Mouse (Mus musculus) MEL (cell line): ENCODE results near the gene Fgfr2. TPM values are rescaled to one million over a fixed set of nuclear protein-coding genes. Genes with fewer than 3 reads are reported as not detected.

Experiments used
- DNase-seq: peaks from one replicate; pipeline ENCODE4 v3.0.0; 2011; ENCODE audit warnings: low read depth, low spot score
- H3K27ac ChIP-seq: 2 replicates; pipeline ENCODE4 v1.5.1; 2012; ENCODE audit warnings: low read depth, mild to moderate bottlenecking, control low read depth, low read length, moderate library complexity; ENCODE audit not compliant: control insufficient read depth
- H3K27me3 ChIP-seq, 2 experiments: fragments of 150-350 bp in 1 of 2; sonication (generic) in 1 of 2; 2 replicates each; pipeline ENCODE4 v1.6.1; 2012; ENCODE audit warnings: low read length in 2 of 2, mild to moderate bottlenecking in 2 of 2, improper control_type of control experiment in 1 of 2, moderate library complexity in 1 of 2; ENCODE audit not compliant: insufficient read depth in 2 of 2, control insufficient read depth in 1 of 2
- H3K36me3 ChIP-seq, 2 experiments: 2 replicates each; pipeline ENCODE4 v1.6.1; 2012 to 2014; ENCODE audit warnings: low read length in 2 of 2, improper control_type of control experiment in 1 of 2, inconsistent platforms in 1 of 2, mild to moderate bottlenecking in 1 of 2; ENCODE audit not compliant: insufficient read depth in 2 of 2, control insufficient read depth in 1 of 2
- H3K4me1 ChIP-seq, 2 experiments: fragments of 150-350 bp in 1 of 2; sonication (generic) in 1 of 2; 2 replicates each; pipeline ENCODE4 v1.6.1; 2012; ENCODE audit warnings: low read length in 2 of 2, improper control_type of control experiment in 1 of 2, mild to moderate bottlenecking in 1 of 2; ENCODE audit not compliant: insufficient read depth in 2 of 2, control insufficient read depth in 1 of 2
- H3K4me3 ChIP-seq, 2 experiments: fragments of 150-350 bp in 1 of 2; sonication (generic) in 1 of 2; 2 replicates each; pipeline ENCODE4 v1.5.1; 2012; ENCODE audit warnings: low read depth in 2 of 2, low read length in 2 of 2, mild to moderate bottlenecking in 2 of 2, moderate library complexity in 2 of 2, control low read depth in 1 of 2, improper control_type of control experiment in 1 of 2; ENCODE audit not compliant: control insufficient read depth in 1 of 2, insufficient read depth in 1 of 2
- H3K79me2 ChIP-seq: 2 replicates; pipeline ENCODE4 v1.6.1; 2012; ENCODE audit warnings: mild to moderate bottlenecking, low read length, moderate library complexity; ENCODE audit not compliant: control insufficient read depth, poor library complexity, insufficient read depth
- H3K9ac ChIP-seq: 2 replicates; pipeline ENCODE4 v1.6.1; 2012; ENCODE audit warnings: low read depth, mild to moderate bottlenecking, control low read depth, low read length, moderate library complexity; ENCODE audit not compliant: control insufficient read depth, poor library complexity, severe bottlenecking
- H3K9me3 ChIP-seq: fragments of 150-350 bp; sonication (generic); replicated peaks from 2 replicates; pipeline ENCODE4 v1.6.1; 2012; ENCODE audit warnings: mild to moderate bottlenecking, low read length, improper control_type of control experiment, moderate library complexity; ENCODE audit not compliant: insufficient read depth
- E2F4 ChIP-seq: IDR thresholded peaks from 2 replicates; pipeline ENCODE4 v1.6.1; 2011; ENCODE audit warnings: low read depth, low read length, improper control_type of control experiment, borderline replicate concordance
- EP300 ChIP-seq, 2 experiments: IDR thresholded peaks; 2 replicates each; pipeline ENCODE4 v1.6.1; 2011; ENCODE audit warnings: improper control_type of control experiment in 2 of 2, low read length in 2 of 2, low read depth in 1 of 2, mild to moderate bottlenecking in 1 of 2
- ETS1 ChIP-seq: IDR thresholded peaks from 2 replicates; pipeline ENCODE4 v1.6.1; 2012; ENCODE audit warnings: low read depth, mild to moderate bottlenecking, inconsistent platforms, low read length, improper control_type of control experiment, moderate library complexity
- GABPA ChIP-seq: IDR thresholded peaks from 2 replicates; pipeline ENCODE4 v1.6.1; 2012; ENCODE audit warnings: low read depth, mild to moderate bottlenecking, inconsistent platforms, low read length, improper control_type of control experiment, moderate library complexity
- GATA1 ChIP-seq: IDR thresholded peaks from 2 replicates; pipeline ENCODE4 v1.6.1; 2011; ENCODE audit warnings: low read depth, low read length, improper control_type of control experiment
- HCFC1 ChIP-seq: IDR thresholded peaks from 2 replicates; pipeline ENCODE4 v1.6.1; 2012; ENCODE audit warnings: low read depth, mild to moderate bottlenecking, inconsistent platforms, low read length, improper control_type of control experiment, moderate library complexity
- JUND ChIP-seq: IDR thresholded peaks from 2 replicates; pipeline ENCODE4 v1.6.1; 2011; ENCODE audit warnings: low read depth, mild to moderate bottlenecking, improper control_type of control experiment, low read length
- KAT2A ChIP-seq: conservative IDR thresholded peaks from 2 replicates; pipeline ENCODE4 v1.6.1; 2012; ENCODE audit warnings: low read depth, low read length, improper control_type of control experiment, inconsistent platforms
- MAZ ChIP-seq: IDR thresholded peaks from 2 replicates; pipeline ENCODE4 v1.6.1; 2012; ENCODE audit warnings: low read depth, mild to moderate bottlenecking, inconsistent platforms, low read length, improper control_type of control experiment
- MXI1 ChIP-seq: IDR thresholded peaks from 2 replicates; pipeline ENCODE4 v1.6.1; 2011; ENCODE audit warnings: mild to moderate bottlenecking, low read depth, low read length, improper control_type of control experiment
- MYC ChIP-seq: IDR thresholded peaks from 2 replicates; pipeline ENCODE4 v1.6.1; 2011; ENCODE audit warnings: low read depth, mild to moderate bottlenecking, low read length, improper control_type of control experiment, moderate library complexity
- NELFE ChIP-seq: IDR thresholded peaks from 2 replicates; pipeline ENCODE4 v1.6.1; 2011; ENCODE audit warnings: low read depth, low read length, improper control_type of control experiment
- POLR2A ChIP-seq, 2 experiments: IDR thresholded peaks; 2 replicates each; pipeline ENCODE4 v1.6.1; 2011 to 2012; ENCODE audit warnings: low read length in 2 of 2, mild to moderate bottlenecking in 2 of 2, control low read depth in 1 of 2, improper control_type of control experiment in 1 of 2, low read depth in 1 of 2, moderate library complexity in 1 of 2; ENCODE audit not compliant: control insufficient read depth in 1 of 2, insufficient read depth in 1 of 2, poor library complexity in 1 of 2
- POLR2AphosphoS5 ChIP-seq: IDR thresholded peaks from 2 replicates; pipeline ENCODE4 v1.6.1; 2012; ENCODE audit warnings: low read depth, borderline replicate concordance, mild to moderate bottlenecking, inconsistent platforms, low read length, moderate library complexity, mixed read lengths
- RCOR1 ChIP-seq: IDR thresholded peaks from 2 replicates; pipeline ENCODE4 v1.6.1; 2012; ENCODE audit warnings: low read depth, mild to moderate bottlenecking, inconsistent platforms, low read length, improper control_type of control experiment
- SIN3A ChIP-seq: IDR thresholded peaks from 2 replicates; pipeline ENCODE4 v1.6.1; 2012; ENCODE audit warnings: low read length, improper control_type of control experiment, inconsistent platforms
- TAL1 ChIP-seq: IDR thresholded peaks from 2 replicates; pipeline ENCODE4 v1.6.1; 2012; ENCODE audit warnings: mild to moderate bottlenecking, inconsistent platforms, low read length, moderate library complexity, mixed read lengths
- USF1 ChIP-seq: IDR thresholded peaks from 2 replicates; pipeline ENCODE4 v1.6.1; 2014; ENCODE audit warnings: low read depth, mild to moderate bottlenecking, inconsistent platforms, low read length, improper control_type of control experiment, moderate library complexity
- USF2 ChIP-seq, 2 experiments: IDR thresholded peaks; 2 replicates each; pipeline ENCODE4 v1.6.1; 2011 to 2012; ENCODE audit warnings: improper control_type of control experiment in 2 of 2, low read length in 2 of 2, borderline replicate concordance in 1 of 2, inconsistent platforms in 1 of 2, low read depth in 1 of 2, mild to moderate bottlenecking in 1 of 2; ENCODE audit not compliant: insufficient read depth in 1 of 2
- ZC3H11A ChIP-seq: IDR thresholded peaks from 2 replicates; pipeline ENCODE4 v1.6.1; 2012; ENCODE audit warnings: low read depth, mild to moderate bottlenecking, inconsistent platforms, low read length, improper control_type of control experiment
- ZKSCAN1 ChIP-seq: IDR thresholded peaks from 2 replicates; pipeline ENCODE4 v1.6.1; 2012; ENCODE audit warnings: low read depth, mild to moderate bottlenecking, inconsistent platforms, low read length, improper control_type of control experiment, moderate library complexity
- ZMIZ1 ChIP-seq: IDR thresholded peaks from 2 replicates; pipeline ENCODE4 v1.6.1; 2012; ENCODE audit warnings: low read depth, mild to moderate bottlenecking, inconsistent platforms, low read length, improper control_type of control experiment, moderate library complexity
- ZNF384 ChIP-seq: IDR thresholded peaks from 2 replicates; pipeline ENCODE4 v1.6.1; 2012; ENCODE audit warnings: low read depth, mild to moderate bottlenecking, inconsistent platforms, low read length, improper control_type of control experiment
- polyA plus RNA-seq, 2 experiments: library from polyadenylated mRNA; stranded (reverse) in 1 of 2; unstranded in 1 of 2; fragments of >175 nt in 1 of 2; fragments of >200 nt in 1 of 2; gene quantifications; 2 replicates each; pipeline versions ENCODE4 v1.2.1 to v1.2.4; 2012; ENCODE audit warnings: low replicate concordance in 2 of 2, low read depth in 1 of 2; ENCODE audit not compliant: insufficient read length in 2 of 2, insufficient read depth in 1 of 2, missing spikeins in 1 of 2
- total RNA-seq: library from RNA; depleted of rRNA; stranded (reverse); fragments of 300-350 nt; gene quantifications from 2 replicates; pipeline ENCODE4 v1.2.3, GENCODE M21; 2012

The Fgfr2 gene
- total and polyA plus RNA-seq, 3 experiments = not detected

GRCm38 (mm10) chr7:130173914-130174313, 2949.2 kb downstream of the Fgfr2 start:
- H3K79me2 ChIP-seq = no peaks in the 10 kb centered on the region
- no peak for TF ChIP-seq MXI1
- TF ChIP-seq MAZ = no peak
- no peak for TF ChIP-seq SIN3A
- TF ChIP-seq EP300 (IDR thresholded peaks at IDR 0.05; ENCODE audit: low read depth in 1 of 2, low read length in 2 of 2) = no peak
- no peak for TF ChIP-seq JUND
- no peak for TF ChIP-seq ZMIZ1
- TF ChIP-seq TAL1 = no peak
- TF ChIP-seq, all 39 proteins: peak for 0
- H3K9ac ChIP-seq = no peak overlapping the region
- DNase-seq = no peak
- H3K27ac ChIP-seq = no peak overlapping the region
- H3K9me3 ChIP-seq = no peaks in the 10 kb centered on the region
- no peak overlapping the region for H3K4me3 ChIP-seq
- H3K36me3 ChIP-seq = no peaks in the 10 kb centered on the region
- no peaks in the 10 kb centered on the region for H3K4me1 ChIP-seq
- H3K27me3 ChIP-seq = no peaks in the 10 kb centered on the region

GRCm38 (mm10) chr7:130170144-130170543, 2953.0 kb downstream of the Fgfr2 start:
- no peaks in the 10 kb centered on the region for H3K9me3 ChIP-seq
- no peak overlapping the region for H3K9ac ChIP-seq
- H3K4me1 ChIP-seq = no peaks in the 10 kb centered on the region
- H3K27ac ChIP-seq = no peak overlapping the region
- TF ChIP-seq NELFE (no peak), POLR2AphosphoS5 (no peak), E2F4 (no peak), SIN3A (no peak), USF1 (no peak), ZNF384 (no peak), HCFC1 (no peak), USF2 (IDR thresholded peaks at IDR 0.05; ENCODE audit: borderline replicate concordance in 1 of 2, insufficient read depth in 1 of 2, low read depth in 1 of 2, low read length in 2 of 2) (no peak), ZKSCAN1 (no peak), ZC3H11A (no peak), GATA1 (no peak), GABPA (no peak), MXI1 (no peak), MYC (no peak), ETS1 (no peak), KAT2A (no peak), RCOR1 (no peak), POLR2A (IDR thresholded peaks at IDR 0.05; ENCODE audit: control insufficient read depth in 1 of 2, insufficient read depth in 1 of 2, low read depth in 1 of 2, low read length in 2 of 2, poor library complexity in 1 of 2) (no peak)
- H3K36me3 ChIP-seq = no peaks in the 10 kb centered on the region
- H3K79me2 ChIP-seq = no peaks in the 10 kb centered on the region
- no peak for DNase-seq
- no peak overlapping the region for H3K4me3 ChIP-seq
- no peaks in the 10 kb centered on the region for H3K27me3 ChIP-seq
